Mouse (Mus musculus): ENCODE measurements at regions not wholly inside any gene's neighbourhood (a gene's known extent, or its start where the extent isn't known, plus 50 kb on each side); places are given as distances from the start of the nearest gene placed in this dataset.

DNA sequence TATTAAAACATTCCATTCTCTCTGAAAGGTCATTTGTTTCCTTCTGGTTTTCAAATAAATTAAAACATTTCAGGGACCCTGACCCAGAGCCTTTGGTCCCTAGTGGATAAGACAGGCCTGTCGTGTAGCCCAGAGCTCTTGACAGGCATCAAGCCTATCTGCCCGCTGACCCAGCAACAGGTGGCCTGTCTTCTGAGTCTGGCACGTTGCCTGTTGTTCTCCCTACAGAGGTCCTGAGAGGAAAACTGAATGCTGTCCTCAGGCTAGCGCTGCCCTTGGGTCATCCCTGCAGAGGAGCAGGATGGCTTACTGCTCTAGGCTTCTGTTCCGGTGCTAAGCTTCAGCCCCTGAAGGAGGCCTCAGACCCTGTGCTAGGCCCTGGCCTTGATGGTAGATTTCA, 120.4 kb upstream of the 4931429L15Rik start:
- no peak for TF ChIP-seq USF1 (IDR thresholded peaks at IDR 0.05; ENCODE audit: low read depth)
- TF ChIP-seq CTCF (IDR thresholded peaks at IDR 0.05; ENCODE audit: control insufficient read depth, insufficient read depth, insufficient read length): no peak
